Mouse (Mus musculus) neural tube, embryonic 15.5 days (tissue): ENCODE results near the gene P2ry12. TPM values are rescaled to one million over a fixed set of nuclear protein-coding genes. Genes with fewer than 3 reads are reported as not detected.

Source experiments
- ATAC-seq: fragments of 200-750 bp; cut with Nextera tagmentation; 2 replicates; pipeline ENCODE4 v1.8.0; 2017; ENCODE audit warnings: mild to moderate bottlenecking, moderate TSS enrichment, moderate library complexity; ENCODE audit not compliant: low FRiP score
- H3K27ac ChIP-seq: fragments of 300-500 bp; sonication (generic); replicated peaks from 2 replicates; pipeline ENCODE4 v1.5.1; 2015; ENCODE audit warnings: mild to moderate bottlenecking, inconsistent platforms
- H3K27me3 ChIP-seq: fragments of 300-500 bp; sonication (generic); replicated peaks from 2 replicates; pipeline ENCODE4 v1.6.1; 2015; ENCODE audit warnings: inconsistent platforms
- H3K36me3 ChIP-seq: fragments of 300-500 bp; sonication (generic); 2 replicates; pipeline ENCODE4 v1.6.1; 2015; ENCODE audit warnings: inconsistent platforms
- H3K4me1 ChIP-seq: fragments of 300-500 bp; sonication (generic); 2 replicates; pipeline ENCODE4 v1.6.1; 2015; ENCODE audit warnings: inconsistent platforms
- H3K4me2 ChIP-seq: fragments of 300-500 bp; sonication (generic); 2 replicates; pipeline ENCODE4 v1.6.1; 2015; ENCODE audit warnings: inconsistent platforms, mild to moderate bottlenecking, moderate library complexity
- H3K4me3 ChIP-seq: fragments of 300-500 bp; sonication (generic); replicated peaks from 2 replicates; pipeline ENCODE4 v1.5.1; 2015; ENCODE audit warnings: mild to moderate bottlenecking, inconsistent platforms
- H3K9ac ChIP-seq: fragments of 300-500 bp; sonication (generic); replicated peaks from 2 replicates; pipeline ENCODE4 v1.6.1; 2015; ENCODE audit warnings: mild to moderate bottlenecking, inconsistent platforms
- H3K9me3 ChIP-seq: fragments of 300-500 bp; sonication (generic); replicated peaks from 2 replicates; pipeline ENCODE4 v1.6.1; 2016; ENCODE audit warnings: inconsistent platforms
- WGBS: fragments of 180-500 bp; shearing (Covaris S2); methylation state at CpG from one replicate; pipeline ENCODE4 v1.1.7; 2015; ENCODE audit warnings: mixed read lengths; 5-methylcytosine and 5-hydroxymethylcytosine counted together
- polyA plus RNA-seq: library from polyadenylated mRNA; unstranded; fragments of >200 nt; fragmentation: Nextera tagmentation; extraction: Ambion mirVana; gene quantifications from 2 replicates; pipeline ENCODE4 v1.2.1, GENCODE M21; 2015

Gene P2ry12
- polyA plus RNA-seq, 1 experiment from 2014 or later: 8.1 TPM

- Histone ChIP-seq H3K4me2 (no peak overlapping the region), H3K9ac (no peak overlapping the region), H3K36me3 (no peaks in the 10 kb centered on the region), H3K27me3 (no peaks in the 10 kb centered on the region), H3K9me3 (no peaks in the 10 kb centered on the region), H3K4me1 (no peaks in the 10 kb centered on the region), H3K27ac (no peak overlapping the region), H3K4me3 (no peak overlapping the region)
- no peak for ATAC-seq
- WGBS: 76% methylated on average over 6 of the region's 6 CpGs
Measured at GRCm38 (mm10) chr3:59174426-59175154, 88.1 kb downstream of the P2ry12 start.

- no peak for ATAC-seq
- Histone ChIP-seq H3K4me1 (no peaks in the 10 kb centered on the region), H3K36me3 (no peaks in the 10 kb centered on the region), H3K27ac (no peak overlapping the region), H3K9me3 (no peaks in the 10 kb centered on the region), H3K9ac (no peak overlapping the region), H3K4me2 (no peak overlapping the region), H3K4me3 (no peak overlapping the region), H3K27me3 (no peaks in the 10 kb centered on the region)
- WGBS: 70% methylated on average over 2 of the region's 2 CpGs
Measured at GRCm38 (mm10) chr3:59169921-59170627, 92.6 kb downstream of the P2ry12 start.

- no peaks in the 10 kb centered on the region for H3K4me1 ChIP-seq
- H3K4me3 ChIP-seq: no peak overlapping the region
- H3K9ac ChIP-seq: no peak overlapping the region
- H3K9me3 ChIP-seq: no peaks in the 10 kb centered on the region
- H3K27me3 ChIP-seq: no peaks in the 10 kb centered on the region
- ATAC-seq: no peak
- no peaks in the 10 kb centered on the region for H3K36me3 ChIP-seq
- 76% methylated on average over 4 of the region's 4 CpGs for WGBS
- no peak overlapping the region for H3K27ac ChIP-seq
- no peak overlapping the region for H3K4me2 ChIP-seq
Measured at GRCm38 (mm10) chr3:59169215-59169614, 93.5 kb downstream of the P2ry12 start.

GRCm38 (mm10) chr3:59168476-59168875, 94.2 kb downstream of the P2ry12 start:
- Histone ChIP-seq H3K4me2 (no peak overlapping the region), H3K27me3 (no peaks in the 10 kb centered on the region), H3K4me1 (no peaks in the 10 kb centered on the region), H3K4me3 (no peak overlapping the region), H3K9me3 (no peaks in the 10 kb centered on the region), H3K36me3 (no peaks in the 10 kb centered on the region), H3K27ac (no peak overlapping the region), H3K9ac (no peak overlapping the region)
- 93% methylated on average over 6 of the region's 6 CpGs for WGBS
- 0 out of 2 replicates have a peak, but pooled peaks have one; percentile 38 for ATAC-seq

GRCm38 (mm10) chr3:59167417-59168054, 95.1 kb downstream of the P2ry12 start:
- Histone ChIP-seq H3K4me3 (no peak overlapping the region), H3K9ac (no peak overlapping the region), H3K4me2 (no peak overlapping the region), H3K36me3 (no peaks in the 10 kb centered on the region), H3K4me1 (no peaks in the 10 kb centered on the region), H3K27ac (no peak overlapping the region), H3K9me3 (no peaks in the 10 kb centered on the region), H3K27me3 (no peaks in the 10 kb centered on the region)
- no peak for ATAC-seq
- 63% methylated on average over 2 of the region's 2 CpGs for WGBS

Other genes with a start within 250 kb of the P2ry12 start
- gene Gpr171, start 161.1 kb downstream of the P2ry12 start, polyA plus RNA-seq: 1.6 and 4.4 TPM in 2 replicates
- gene P2ry14, start 109.3 kb downstream of the P2ry12 start, polyA plus RNA-seq: 4.9 and 5.0 TPM in 2 replicates
- gene Gpr87, start 67.8 kb downstream of the P2ry12 start, polyA plus RNA-seq: 0.13 and 0.77 TPM in 2 replicates
- 1.9 and 2.3 TPM in 2 replicates for gene P2ry13, start 52.0 kb downstream of the P2ry12 start, polyA plus RNA-seq
- 3.0 and 4.3 TPM in 2 replicates for gene Igsf10, start 81.5 kb upstream of the P2ry12 start, polyA plus RNA-seq